Mouse (Mus musculus) liver, adult 2 months (tissue): ENCODE results near the gene Ifit1bl1. TPM values are rescaled to one million over a fixed set of nuclear protein-coding genes. Genes with fewer than 3 reads are reported as not detected.
"Not testable (repeated sequence)": the region's sequence is repeated elsewhere in the genome, so short reads cannot be mapped to it uniquely, and the experiment has no call there.

Experiments
- DNase-seq: peaks from one replicate; pipeline ENCODE4 v3.0.0-alpha.2; 2011; ENCODE audit warnings: low read depth, low spot score; ENCODE audit errors: extremely low read depth
- H3K27ac ChIP-seq: fragments of 200-500 bp; replicated peaks from 2 replicates; pipeline ENCODE4 v1.5.1; 2012; ENCODE audit warnings: low read depth, mild to moderate bottlenecking, control low read depth, inconsistent platforms, low read length; ENCODE audit not compliant: insufficient read depth
- H3K27me3 ChIP-seq: fragments of 200-500 bp; 2 replicates; pipeline ENCODE4 v1.6.1; 2012; ENCODE audit warnings: mild to moderate bottlenecking, moderate library complexity, low read length, inconsistent platforms; ENCODE audit not compliant: control insufficient read depth, insufficient read depth
- H3K36me3 ChIP-seq: fragments of 200-500 bp; 2 replicates; pipeline ENCODE4 v1.6.1; 2012; ENCODE audit warnings: low read length, inconsistent platforms; ENCODE audit not compliant: control insufficient read depth, insufficient read depth
- H3K4me1 ChIP-seq: fragments of 200-500 bp; 2 replicates; pipeline ENCODE4 v1.6.1; 2011; ENCODE audit warnings: low read length; ENCODE audit not compliant: control insufficient read depth, insufficient read depth
- H3K4me3 ChIP-seq: fragments of 200-500 bp; 2 replicates; pipeline ENCODE4 v1.5.1; 2011; ENCODE audit warnings: low read depth, mild to moderate bottlenecking, control low read depth, low read length, moderate library complexity; ENCODE audit not compliant: insufficient read depth
- H3K79me2 ChIP-seq: fragments of 200-500 bp; 2 replicates; pipeline ENCODE4 v1.6.1; 2012; ENCODE audit warnings: inconsistent platforms, mild to moderate bottlenecking, low read length, moderate library complexity; ENCODE audit not compliant: control insufficient read depth, insufficient read depth
- H3K9ac ChIP-seq: fragments of 200-500 bp; 2 replicates; pipeline ENCODE4 v1.6.1; 2012; ENCODE audit warnings: low read depth, mild to moderate bottlenecking, control low read depth, inconsistent platforms, low read length
- CTCF ChIP-seq: fragments of 200-500 bp; IDR thresholded peaks from 2 replicates; pipeline ENCODE4 v1.5.1; 2011; ENCODE audit warnings: low read depth, low read length, control low read depth
- POLR2A ChIP-seq: fragments of 200-500 bp; IDR thresholded peaks from 2 replicates; pipeline ENCODE4 v1.6.1; 2011; ENCODE audit warnings: low read length, control low read depth; ENCODE audit not compliant: insufficient read depth; ENCODE audit errors: extremely low read depth
- WGBS: fragments of 180-500 bp; shearing (Covaris S2); methylation state at CpG from one replicate; pipeline ENCODE4 v1.1.7; 2018; 5-methylcytosine and 5-hydroxymethylcytosine counted together
- polyA plus RNA-seq: library from polyadenylated mRNA; depleted of rRNA; stranded (reverse); fragments of >200 nt; gene quantifications from 2 replicates; pipeline ENCODE4 v1.2.3, GENCODE M21; 2012; rRNA removed
- total RNA-seq: library from RNA; depleted of rRNA; stranded (reverse); fragments of >200 nt; gene quantifications from 2 replicates; pipeline ENCODE4 v1.2.3, GENCODE M21; 2014; rRNA removed

Ifit1bl1 gene
- total RNA-seq (0.34 and 0.92 TPM in 2 replicates), polyA plus RNA-seq (0.07 and 0.18 TPM in 2 replicates)

GRCm38 (mm10) chr19:34601888-34602287, at the start of gene Ifit1bl1:
Ifit1bl1 (minus strand) TSS chr19:34601956.
- not testable (repeated sequence) for H3K4me1 ChIP-seq, H3K79me2 ChIP-seq, H3K9ac ChIP-seq, H3K27me3 ChIP-seq, H3K36me3 ChIP-seq, H3K4me3 ChIP-seq, H3K27ac ChIP-seq
- 79% methylated on average over 1 of the region's 1 CpGs for WGBS
- peak; percentile 46 for DNase-seq

- Histone ChIP-seq H3K36me3 (peaks cover 3% of the 10 kb centered on the region; the same call in 1 of the 2 replicates), H3K4me3 (no peak overlapping the region), H3K9ac (no peak overlapping the region), H3K27ac (no peak overlapping the region), H3K79me2 (no peaks in the 10 kb centered on the region), H3K27me3 (no peaks in the 10 kb centered on the region), H3K4me1 (no peaks in the 10 kb centered on the region)
- 87% methylated on average over 6 of the region's 6 CpGs for WGBS
- TF ChIP-seq CTCF (no peak), POLR2A (no peak)
- DNase-seq = no peak
Observed at GRCm38 (mm10) chr19:34650997-34651396, 49.2 kb upstream of the Ifit1bl1 start.

- DNase-seq = no peak
- H3K27me3 ChIP-seq = no peaks in the 10 kb centered on the region
- H3K27ac ChIP-seq = no peak overlapping the region
- 81% methylated on average over 3 of the region's 3 CpGs for WGBS
- no peaks in the 10 kb centered on the region for H3K4me1 ChIP-seq
- H3K79me2 ChIP-seq = no peaks in the 10 kb centered on the region
- TF ChIP-seq CTCF = no peak
- no peak for TF ChIP-seq POLR2A
- H3K9ac ChIP-seq = no peak overlapping the region
- H3K36me3 ChIP-seq = peaks cover 3% of the 10 kb centered on the region; the same call in 1 of the 2 replicates
- no peak overlapping the region for H3K4me3 ChIP-seq
Observed at GRCm38 (mm10) chr19:34650276-34650675, 48.5 kb upstream of the Ifit1bl1 start.

- DNase-seq, H3K27me3 ChIP-seq, H3K36me3 ChIP-seq, H3K79me2 ChIP-seq, H3K4me1 ChIP-seq, H3K9ac ChIP-seq, H3K27ac ChIP-seq, H3K4me3 ChIP-seq: not testable (repeated sequence)
- WGBS = 95% methylated on average over 8 of the region's 8 CpGs
Observed at GRCm38 (mm10) chr19:34647630-34648029, 45.9 kb upstream of the Ifit1bl1 start.

GRCm38 (mm10) chr19:34642616-34643015, 40.9 kb upstream of the Ifit1bl1 start:
- no peak overlapping the region for H3K4me3 ChIP-seq
- no peaks in the 10 kb centered on the region; the same call in 1 of the 2 replicates for H3K79me2 ChIP-seq
- H3K4me1 ChIP-seq = peaks cover 16% of the 10 kb centered on the region
- no peaks in the 10 kb centered on the region for H3K27me3 ChIP-seq
- H3K36me3 ChIP-seq = no peaks in the 10 kb centered on the region
- DNase-seq = no peak
- WGBS = 55% methylated on average over 5 of the region's 5 CpGs
- no peak overlapping the region for H3K27ac ChIP-seq
- H3K9ac ChIP-seq = no peak overlapping the region
- TF ChIP-seq CTCF (no peak), POLR2A (no peak)

GRCm38 (mm10) chr19:34640623-34641022, 38.9 kb upstream of the Ifit1bl1 start, which contains the start of the genes Ifit1bl2 and Ifit1:
Ifit1bl2 (minus strand) TSS chr19:34640743.
Ifit1 (plus strand) TSS chr19:34640871.
- peak; percentile 56 for DNase-seq
- 2% methylated on average over 4 of the region's 4 CpGs for WGBS
- Histone ChIP-seq H3K4me3 (peak within 1 kb of the TSS; percentile 53), H3K27ac (peak within 1 kb of the TSS; percentile 21; the same call in 1 of the 2 replicates), H3K4me1 (peaks cover 16% of the 10 kb centered on the region), H3K9ac (peak within 1 kb of the TSS; percentile 47), H3K79me2 (no peaks in the 10 kb centered on the region; the same call in 1 of the 2 replicates), H3K27me3 (no peaks in the 10 kb centered on the region), H3K36me3 (no peaks in the 10 kb centered on the region)
- no peak for TF ChIP-seq CTCF
